Mouse (Mus musculus) hindbrain, embryonic 14.5 days (tissue): Measurements from ENCODE around the gene Rflnb. TPM values are rescaled to one million over a fixed set of nuclear protein-coding genes. Genes with fewer than 3 reads are reported as not detected.

ENCODE experiments used
- ATAC-seq: fragments of 200-750 bp; cut with Nextera tagmentation; 2 replicates; pipeline ENCODE4 v1.8.0; 2017; ENCODE audit warnings: moderate number of reproducible peaks, mild to moderate bottlenecking, moderate TSS enrichment, moderate library complexity; ENCODE audit not compliant: low FRiP score
- DNase-seq: peaks from one replicate; pipeline ENCODE4 v3.0.0-alpha.2; 2015; ENCODE audit warnings: low spot score
- H3K27ac ChIP-seq: fragments of 300-500 bp; sonication (generic); 2 replicates; pipeline ENCODE4 v1.5.1; 2014; ENCODE audit warnings: mild to moderate bottlenecking, moderate library complexity
- H3K27me3 ChIP-seq: fragments of 300-500 bp; sonication (generic); 2 replicates; pipeline ENCODE4 v1.6.1; 2014; ENCODE audit warnings: mild to moderate bottlenecking, low read length, mixed read lengths; ENCODE audit not compliant: control insufficient read depth, insufficient read depth
- H3K36me3 ChIP-seq: fragments of 300-500 bp; sonication (generic); replicated peaks from 2 replicates; pipeline ENCODE4 v1.6.1; 2014; ENCODE audit not compliant: control insufficient read depth, insufficient read depth
- H3K4me1 ChIP-seq: fragments of 300-500 bp; sonication (generic); replicated peaks from 2 replicates; pipeline ENCODE4 v1.6.1; 2014; ENCODE audit warnings: antibody characterized with exemption, low read length, mixed read lengths; ENCODE audit not compliant: control insufficient read depth, insufficient read depth
- H3K4me2 ChIP-seq: fragments of 300-500 bp; sonication (generic); replicated peaks from 2 replicates; pipeline ENCODE4 v1.6.1; 2014; ENCODE audit warnings: mild to moderate bottlenecking, moderate library complexity
- H3K4me3 ChIP-seq: fragments of 300-500 bp; sonication (generic); replicated peaks from 2 replicates; pipeline ENCODE4 v1.5.1; 2014; ENCODE audit warnings: mild to moderate bottlenecking, low read length
- H3K9ac ChIP-seq: fragments of 300-500 bp; sonication (generic); 2 replicates; pipeline ENCODE4 v1.6.1; 2014
- H3K9me3 ChIP-seq: fragments of 300-500 bp; sonication (generic); 2 replicates; pipeline ENCODE4 v1.6.1; 2016; ENCODE audit warnings: low read length; ENCODE audit not compliant: control insufficient read depth
- WGBS: fragments of 180-500 bp; shearing (Covaris S2); extraction: QIAGEN DNeasy Blood & Tissue Kit; methylation state at CpG from one replicate; pipeline ENCODE4 v1.1.7; 2014; 5-methylcytosine and 5-hydroxymethylcytosine counted together
- polyA plus RNA-seq: library from polyadenylated mRNA; unstranded; fragments of >200 nt; fragmentation: Nextera tagmentation; extraction: Ambion mirVana; gene quantifications from 2 replicates; pipeline ENCODE4 v1.2.1, GENCODE M21; 2014

Gene Rflnb
- polyA plus RNA-seq, 1 experiment from 2014 or later: 9.0 TPM

- Histone ChIP-seq H3K4me1 (no peaks in the 10 kb centered on the region), H3K4me2 (no peak overlapping the region), H3K27ac (no peak overlapping the region), H3K27me3 (no peaks in the 10 kb centered on the region), H3K36me3 (no peaks in the 10 kb centered on the region), H3K9ac (no peak overlapping the region), H3K4me3 (no peak overlapping the region), H3K9me3 (no peaks in the 10 kb centered on the region)
- no peak for DNase-seq
- ATAC-seq: no peak
- WGBS: 56% methylated on average over 2 of the region's 2 CpGs
Measured at GRCm38 (mm10) chr11:75980413-75980812, 47.2 kb downstream of the Rflnb start.

GRCm38 (mm10) chr11:75978051-75978450 lies 49.5 kb downstream of the Rflnb start:
- no peak for DNase-seq
- ATAC-seq: no peak
- H3K9ac ChIP-seq: no peak overlapping the region
- no peaks in the 10 kb centered on the region for H3K4me1 ChIP-seq
- no peaks in the 10 kb centered on the region for H3K27me3 ChIP-seq
- no peak overlapping the region for H3K4me3 ChIP-seq
- no peaks in the 10 kb centered on the region for H3K36me3 ChIP-seq
- 82% methylated on average over 6 of the region's 6 CpGs for WGBS
- no peak overlapping the region for H3K27ac ChIP-seq
- 0 out of 2 replicates have a peak, but pooled peaks cover 4% of the 10 kb centered on the region for H3K9me3 ChIP-seq
- H3K4me2 ChIP-seq: no peak overlapping the region

- H3K4me1 ChIP-seq: no peaks in the 10 kb centered on the region
- H3K9me3 ChIP-seq: 0 out of 2 replicates have a peak, but pooled peaks cover 4% of the 10 kb centered on the region
- H3K36me3 ChIP-seq: no peaks in the 10 kb centered on the region
- H3K27ac ChIP-seq: no peak overlapping the region
- H3K4me3 ChIP-seq: no peak overlapping the region
- H3K9ac ChIP-seq: no peak overlapping the region
- no peak for DNase-seq
- H3K27me3 ChIP-seq: no peaks in the 10 kb centered on the region
- WGBS: 67% methylated on average over 8 of the region's 8 CpGs
- no peak overlapping the region for H3K4me2 ChIP-seq
- no peak for ATAC-seq
Measured at GRCm38 (mm10) chr11:75976748-75977147, 50.8 kb downstream of the Rflnb start.

GRCm38 (mm10) chr11:75973988-75974387 lies 53.6 kb downstream of the Rflnb start:
- no peaks in the 10 kb centered on the region for H3K36me3 ChIP-seq
- DNase-seq: no peak
- no peak overlapping the region for H3K27ac ChIP-seq
- H3K27me3 ChIP-seq: 0 out of 2 replicates have a peak, but pooled peaks cover 3% of the 10 kb centered on the region
- 90% methylated on average over 1 of the region's 1 CpGs for WGBS
- H3K9ac ChIP-seq: no peak overlapping the region
- no peak for ATAC-seq
- no peaks in the 10 kb centered on the region for H3K4me1 ChIP-seq
- 0 out of 2 replicates have a peak, but pooled peaks cover 4% of the 10 kb centered on the region for H3K9me3 ChIP-seq
- no peak overlapping the region for H3K4me2 ChIP-seq
- no peak overlapping the region for H3K4me3 ChIP-seq

GRCm38 (mm10) chr11:75972916-75973567 lies 54.5 kb downstream of the Rflnb start:
- DNase-seq: no peak
- Histone ChIP-seq H3K4me3 (no peak overlapping the region), H3K27me3 (0 out of 2 replicates have a peak, but pooled peaks cover 11% of the 10 kb centered on the region), H3K9ac (no peak overlapping the region), H3K27ac (no peak overlapping the region), H3K36me3 (no peaks in the 10 kb centered on the region), H3K9me3 (0 out of 2 replicates have a peak, but pooled peaks cover 4% of the 10 kb centered on the region), H3K4me2 (no peak overlapping the region), H3K4me1 (no peaks in the 10 kb centered on the region)
- 34% methylated on average over 7 of the region's 7 CpGs for WGBS
- ATAC-seq: no peak

GRCm38 (mm10) chr11:75972188-75972587 lies 55.4 kb downstream of the Rflnb start:
- ATAC-seq: no peak
- 82% methylated on average over 3 of the region's 3 CpGs for WGBS
- no peak for DNase-seq
- H3K9me3 ChIP-seq: 0 out of 2 replicates have a peak, but pooled peaks cover 4% of the 10 kb centered on the region
- H3K9ac ChIP-seq: no peak overlapping the region
- H3K4me1 ChIP-seq: no peaks in the 10 kb centered on the region
- H3K4me3 ChIP-seq: no peak overlapping the region
- H3K36me3 ChIP-seq: no peaks in the 10 kb centered on the region
- H3K27me3 ChIP-seq: 0 out of 2 replicates have a peak, but pooled peaks cover 11% of the 10 kb centered on the region
- H3K4me2 ChIP-seq: no peak overlapping the region
- H3K27ac ChIP-seq: no peak overlapping the region

GRCm38 (mm10) chr11:75970629-75971028 lies 57.0 kb downstream of the Rflnb start:
- H3K4me3 ChIP-seq: no peak overlapping the region
- no peak overlapping the region for H3K27ac ChIP-seq
- H3K9me3 ChIP-seq: 0 out of 2 replicates have a peak, but pooled peaks cover 4% of the 10 kb centered on the region
- WGBS: 24% methylated on average over 3 of the region's 3 CpGs
- DNase-seq (no peak), ATAC-seq (no peak)
- H3K4me2 ChIP-seq: no peak overlapping the region
- no peak overlapping the region for H3K9ac ChIP-seq
- H3K36me3 ChIP-seq: no peaks in the 10 kb centered on the region
- H3K4me1 ChIP-seq: peaks cover 7% of the 10 kb centered on the region
- H3K27me3 ChIP-seq: peaks cover 16% of the 10 kb centered on the region; the same call in 1 of the 2 replicates

Other genes starting within 250 kb of the Rflnb start
- gene Doc2b, start 231.7 kb downstream of the Rflnb start, polyA plus RNA-seq: 2.9 and 3.7 TPM in 2 replicates
- 2.9 and 3.3 TPM in 2 replicates for gene Rph3al, start 89.4 kb downstream of the Rflnb start, polyA plus RNA-seq
- gene 1700016K19Rik, start 27.9 kb downstream of the Rflnb start, polyA plus RNA-seq: 3.9 and 5.5 TPM in 2 replicates
- 66.7 and 67.0 TPM in 2 replicates for gene Vps53, start 151.9 kb upstream of the Rflnb start, polyA plus RNA-seq
- gene Fam57a, start 151.9 kb upstream of the Rflnb start, polyA plus RNA-seq: 29.3 and 30.1 TPM in 2 replicates
- 0.62 TPM in 1 of 2 replicates, not detected in the other for gene Dbil5, start 189.8 kb upstream of the Rflnb start, polyA plus RNA-seq
- 13.9 and 19.7 TPM in 2 replicates for gene Gemin4, start 189.9 kb upstream of the Rflnb start, polyA plus RNA-seq
- 23.3 and 25.0 TPM in 2 replicates for gene Mrm3, start 215.9 kb upstream of the Rflnb start, polyA plus RNA-seq
- gene Glod4, start 215.9 kb upstream of the Rflnb start, polyA plus RNA-seq: 127 TPM in 2 replicates